Mouse (Mus musculus): ENCODE data around the gene Bicral. TPM values are rescaled to one million over a fixed set of nuclear protein-coding genes. Genes with fewer than 3 reads are reported as not detected.
"Not testable (repeated sequence)": the region's sequence is repeated elsewhere in the genome, so short reads cannot be mapped to it uniquely, and the experiment has no call there.

Gene Bicral
- polyA plus RNA-seq, 1 experiment, result not detected

- TF ChIP-seq CTCF (IDR thresholded peaks at IDR 0.05; ENCODE audit: insufficient read depth, low read depth, low read length), result no peak
- no peak for TF ChIP-seq POLR2A (IDR thresholded peaks at IDR 0.05; ENCODE audit: insufficient read depth, low read depth, low read length)
- no peak overlapping the region for H3K4me3 ChIP-seq (ENCODE audit: insufficient read depth, low read depth, low read length)
- peaks cover 5% of the 10 kb centered on the region; the same call in 1 of the 2 replicates for H3K4me1 ChIP-seq (ENCODE audit: control insufficient read depth, insufficient read depth, low read length)
- 62% methylated on average over 8 of the region's 8 CpGs for WGBS
- no peak overlapping the region for H3K27ac ChIP-seq (ENCODE audit: insufficient read depth, low read depth, low read length)
These were observed 90.4 kb downstream of the Bicral start for GRCm38 (mm10) chr17:46767868-46768267.

- not testable (repeated sequence) for H3K4me3 ChIP-seq (ENCODE audit: insufficient read depth, low read depth, low read length); H3K4me1 ChIP-seq (ENCODE audit: control insufficient read depth, insufficient read depth, low read length); H3K27ac ChIP-seq (ENCODE audit: insufficient read depth, low read depth, low read length)
- 41% methylated on average over 9 of the region's 9 CpGs for WGBS
These were observed 93.4 kb downstream of the Bicral start for GRCm38 (mm10) chr17:46764916-46765315.

- 64% methylated on average over 2 of the region's 2 CpGs for WGBS
- H3K4me1 ChIP-seq (ENCODE audit: control insufficient read depth, insufficient read depth, low read length), result 0 out of 2 replicates have a peak, but pooled peaks cover 2% of the 10 kb centered on the region
- H3K4me3 ChIP-seq (ENCODE audit: insufficient read depth, low read depth, low read length), result no peak within 1 kb of the TSS
- TF ChIP-seq POLR2A (IDR thresholded peaks at IDR 0.05; ENCODE audit: insufficient read depth, low read depth, low read length) (no peak), CTCF (IDR thresholded peaks at IDR 0.05; ENCODE audit: insufficient read depth, low read depth, low read length) (no peak)
- H3K27ac ChIP-seq (ENCODE audit: insufficient read depth, low read depth, low read length), result no peak within 1 kb of the TSS
These were observed 94.7 kb downstream of the Bicral start, which contains the start of gene Ptcra for GRCm38 (mm10) chr17:46763544-46763943. Ptcra (minus strand) TSS chr17:46763712.

GRCm38 (mm10) chr17:46758753-46759152 lies 99.5 kb downstream of the Bicral start:
- 78% methylated on average over 12 of the region's 12 CpGs for WGBS
- H3K4me3 ChIP-seq (ENCODE audit: insufficient read depth, low read depth, low read length), result no peak overlapping the region
- TF ChIP-seq CTCF (IDR thresholded peaks at IDR 0.05; ENCODE audit: insufficient read depth, low read depth, low read length), result no peak
- no peak for TF ChIP-seq POLR2A (IDR thresholded peaks at IDR 0.05; ENCODE audit: insufficient read depth, low read depth, low read length)
- H3K27ac ChIP-seq (ENCODE audit: insufficient read depth, low read depth, low read length), result no peak overlapping the region
- no peaks in the 10 kb centered on the region for H3K4me1 ChIP-seq (ENCODE audit: control insufficient read depth, insufficient read depth, low read length)

- Histone ChIP-seq H3K27ac (ENCODE audit: insufficient read depth, low read depth, low read length) (peak within 1 kb of the TSS; percentile 55), H3K4me1 (ENCODE audit: control insufficient read depth, insufficient read depth, low read length) (peaks cover 9% of the 10 kb centered on the region; the same call in 1 of the 2 replicates), H3K4me3 (ENCODE audit: insufficient read depth, low read depth, low read length) (peak within 1 kb of the TSS; percentile 91)
- under 1% methylated on average over 58 of the region's 58 CpGs for WGBS
- TF ChIP-seq POLR2A (IDR thresholded peaks at IDR 0.05; ENCODE audit: insufficient read depth, low read depth, low read length) (peak; percentile 92), CTCF (IDR thresholded peaks at IDR 0.05; ENCODE audit: insufficient read depth, low read depth, low read length) (no peak)
These were observed 106.3 kb downstream of the Bicral start, which contains the start of gene Cnpy3 for GRCm38 (mm10) chr17:46751794-46752556. Cnpy3 (minus strand) TSS chr17:46752214.

- TF ChIP-seq POLR2A (IDR thresholded peaks at IDR 0.05; ENCODE audit: insufficient read depth, low read depth, low read length) (no peak), CTCF (IDR thresholded peaks at IDR 0.05; ENCODE audit: insufficient read depth, low read depth, low read length) (no peak)
- WGBS, result 22% methylated on average over 16 of the region's 16 CpGs
- Histone ChIP-seq H3K27ac (ENCODE audit: insufficient read depth, low read depth, low read length) (peak overlapping the region; percentile 55), H3K4me3 (ENCODE audit: insufficient read depth, low read depth, low read length) (peak overlapping the region; percentile 91), H3K4me1 (ENCODE audit: control insufficient read depth, insufficient read depth, low read length) (peaks cover 9% of the 10 kb centered on the region; the same call in 1 of the 2 replicates)
These were observed 107.1 kb downstream of the Bicral start for GRCm38 (mm10) chr17:46751056-46751793.

- WGBS, result 89% methylated on average over 4 of the region's 4 CpGs
- H3K27ac ChIP-seq (ENCODE audit: insufficient read depth, low read depth, low read length), result no peak overlapping the region
- no peak overlapping the region; the same call in 1 of the 2 replicates for H3K4me3 ChIP-seq (ENCODE audit: insufficient read depth, low read depth, low read length)
- H3K4me1 ChIP-seq (ENCODE audit: control insufficient read depth, insufficient read depth, low read length), result peaks cover 9% of the 10 kb centered on the region; the same call in 1 of the 2 replicates
- TF ChIP-seq POLR2A (IDR thresholded peaks at IDR 0.05; ENCODE audit: insufficient read depth, low read depth, low read length), result no peak
- TF ChIP-seq CTCF (IDR thresholded peaks at IDR 0.05; ENCODE audit: insufficient read depth, low read depth, low read length), result no peak
These were observed 107.7 kb downstream of the Bicral start for GRCm38 (mm10) chr17:46750580-46750979.

- Histone ChIP-seq H3K4me3 (ENCODE audit: insufficient read depth, low read depth, low read length) (no peak overlapping the region), H3K4me1 (ENCODE audit: control insufficient read depth, insufficient read depth, low read length) (peaks cover 9% of the 10 kb centered on the region; the same call in 1 of the 2 replicates), H3K27ac (ENCODE audit: insufficient read depth, low read depth, low read length) (no peak overlapping the region)
- TF ChIP-seq CTCF (IDR thresholded peaks at IDR 0.05; ENCODE audit: insufficient read depth, low read depth, low read length), result no peak
- no peak for TF ChIP-seq POLR2A (IDR thresholded peaks at IDR 0.05; ENCODE audit: insufficient read depth, low read depth, low read length)
- 82% methylated on average over 5 of the region's 5 CpGs for WGBS
These were observed 109.0 kb downstream of the Bicral start for GRCm38 (mm10) chr17:46749282-46749681.

Other genes starting within 250 kb of the Bicral start
- gene Ptk7, start 229.0 kb downstream of the Bicral start, polyA plus RNA-seq (2012; ENCODE audit: insufficient read depth, insufficient read length, low replicate concordance, missing spikeins), result not detected in 2 replicates
- gene Klc4, start 212.5 kb downstream of the Bicral start, polyA plus RNA-seq (2012; ENCODE audit: insufficient read depth, insufficient read length, low replicate concordance, missing spikeins), result not detected in 2 replicates
- gene Mrpl2, start 212.3 kb downstream of the Bicral start, polyA plus RNA-seq (2012; ENCODE audit: insufficient read depth, insufficient read length, low replicate concordance, missing spikeins), result not detected in 2 replicates
- gene Cul7, start 208.1 kb downstream of the Bicral start, polyA plus RNA-seq (2012; ENCODE audit: insufficient read depth, insufficient read length, low replicate concordance, missing spikeins), result not detected in 2 replicates
- gene Rrp36, start 184.1 kb downstream of the Bicral start, polyA plus RNA-seq (2012; ENCODE audit: insufficient read depth, insufficient read length, low replicate concordance, missing spikeins), result not detected in 2 replicates
- gene Mea1, start 179.7 kb downstream of the Bicral start, polyA plus RNA-seq (2012; ENCODE audit: insufficient read depth, insufficient read length, low replicate concordance, missing spikeins), result not detected in 2 replicates
- not detected in 2 replicates for gene Klhdc3, start 177.6 kb downstream of the Bicral start, polyA plus RNA-seq (2012; ENCODE audit: insufficient read depth, insufficient read length, low replicate concordance, missing spikeins)
- 293 TPM in 1 of 2 replicates, not detected in the other for gene Ppp2r5d, start 153.4 kb downstream of the Bicral start, polyA plus RNA-seq (2012; ENCODE audit: insufficient read depth, insufficient read length, low replicate concordance, missing spikeins)
- not detected in 2 replicates for gene Pex6, start 147.0 kb downstream of the Bicral start, polyA plus RNA-seq (2012; ENCODE audit: insufficient read depth, insufficient read length, low replicate concordance, missing spikeins)
- gene Gnmt, start 129.3 kb downstream of the Bicral start, polyA plus RNA-seq (2012; ENCODE audit: insufficient read depth, insufficient read length, low replicate concordance, missing spikeins), result not detected in 2 replicates
- gene Cnpy3, start 106.3 kb downstream of the Bicral start, polyA plus RNA-seq (2012; ENCODE audit: insufficient read depth, insufficient read length, low replicate concordance, missing spikeins), result not detected in 2 replicates
- gene Ptcra, start 94.8 kb downstream of the Bicral start, polyA plus RNA-seq (2012; ENCODE audit: insufficient read depth, insufficient read length, low replicate concordance, missing spikeins), result not detected in 2 replicates
- not detected in 2 replicates for gene 2310039H08Rik, start 85.8 kb downstream of the Bicral start, polyA plus RNA-seq (2012; ENCODE audit: insufficient read depth, insufficient read length, low replicate concordance, missing spikeins)
- not detected in 2 replicates for gene Rpl7l1, start 75.8 kb downstream of the Bicral start, polyA plus RNA-seq (2012; ENCODE audit: insufficient read depth, insufficient read length, low replicate concordance, missing spikeins)
- gene Tbcc, start 32.2 kb upstream of the Bicral start, polyA plus RNA-seq (2012; ENCODE audit: insufficient read depth, insufficient read length, low replicate concordance, missing spikeins), result not detected in 2 replicates
- gene Prph2, start 52.0 kb upstream of the Bicral start, polyA plus RNA-seq (2012; ENCODE audit: insufficient read depth, insufficient read length, low replicate concordance, missing spikeins), result not detected in 2 replicates
- 289 TPM in 1 of 2 replicates, not detected in the other for gene Ubr2, start 152.1 kb upstream of the Bicral start, polyA plus RNA-seq (2012; ENCODE audit: insufficient read depth, insufficient read length, low replicate concordance, missing spikeins)